Mouse (Mus musculus) heart, embryonic 15.5 days (tissue): ENCODE results near the gene Pcbp3. TPM values are rescaled to one million over a fixed set of nuclear protein-coding genes. Genes with fewer than 3 reads are reported as not detected.
A peak's percentile ranks its signal among the peaks of the same experiment; 100 is the strongest.

ENCODE experiments used
- ATAC-seq: fragments of 200-750 bp; cut with Nextera tagmentation; replicated peaks from 2 replicates; pipeline ENCODE4 v1.8.0; 2017; ENCODE audit warnings: low read depth, moderate TSS enrichment; ENCODE audit not compliant: insufficient number of reproducible peaks, insufficient read depth, low FRiP score
- H3K27ac ChIP-seq: fragments of 300-500 bp; sonication (generic); 2 replicates; pipeline ENCODE4 v1.5.1; 2015; ENCODE audit warnings: mild to moderate bottlenecking, inconsistent platforms
- H3K27me3 ChIP-seq: fragments of 300-500 bp; sonication (generic); 2 replicates; pipeline ENCODE4 v1.6.1; 2015; ENCODE audit warnings: inconsistent platforms
- H3K36me3 ChIP-seq: fragments of 300-500 bp; sonication (generic); 2 replicates; pipeline ENCODE4 v1.6.1; 2015; ENCODE audit warnings: mild to moderate bottlenecking, inconsistent platforms
- H3K4me1 ChIP-seq: fragments of 300-500 bp; sonication (generic); replicated peaks from 2 replicates; pipeline ENCODE4 v1.6.1; 2015; ENCODE audit warnings: inconsistent platforms
- H3K4me2 ChIP-seq: fragments of 300-500 bp; sonication (generic); 2 replicates; pipeline ENCODE4 v1.6.1; 2015; ENCODE audit warnings: inconsistent platforms, mild to moderate bottlenecking, moderate library complexity
- H3K4me3 ChIP-seq: fragments of 300-500 bp; sonication (generic); 2 replicates; pipeline ENCODE4 v1.5.1; 2015; ENCODE audit warnings: mild to moderate bottlenecking, inconsistent platforms
- H3K9ac ChIP-seq: fragments of 300-500 bp; sonication (generic); 2 replicates; pipeline ENCODE4 v1.6.1; 2015; ENCODE audit warnings: mild to moderate bottlenecking, inconsistent platforms
- H3K9me3 ChIP-seq: fragments of 300-500 bp; sonication (generic); replicated peaks from 2 replicates; pipeline ENCODE4 v1.6.1; 2016; ENCODE audit warnings: inconsistent platforms
- WGBS: fragments of 180-500 bp; shearing (Covaris S2); methylation state at CpG from one replicate; pipeline ENCODE4 v1.1.7; 2015; ENCODE audit warnings: mixed read lengths; 5-methylcytosine and 5-hydroxymethylcytosine counted together
- polyA plus RNA-seq: library from polyadenylated mRNA; unstranded; fragments of >200 nt; fragmentation: Nextera tagmentation; extraction: Ambion mirVana; gene quantifications from 2 replicates; pipeline ENCODE4 v1.2.1, GENCODE M21; 2015

The Pcbp3 gene
- polyA plus RNA-seq, 1 experiment from 2014 or later, result 9.4 TPM

DNA sequence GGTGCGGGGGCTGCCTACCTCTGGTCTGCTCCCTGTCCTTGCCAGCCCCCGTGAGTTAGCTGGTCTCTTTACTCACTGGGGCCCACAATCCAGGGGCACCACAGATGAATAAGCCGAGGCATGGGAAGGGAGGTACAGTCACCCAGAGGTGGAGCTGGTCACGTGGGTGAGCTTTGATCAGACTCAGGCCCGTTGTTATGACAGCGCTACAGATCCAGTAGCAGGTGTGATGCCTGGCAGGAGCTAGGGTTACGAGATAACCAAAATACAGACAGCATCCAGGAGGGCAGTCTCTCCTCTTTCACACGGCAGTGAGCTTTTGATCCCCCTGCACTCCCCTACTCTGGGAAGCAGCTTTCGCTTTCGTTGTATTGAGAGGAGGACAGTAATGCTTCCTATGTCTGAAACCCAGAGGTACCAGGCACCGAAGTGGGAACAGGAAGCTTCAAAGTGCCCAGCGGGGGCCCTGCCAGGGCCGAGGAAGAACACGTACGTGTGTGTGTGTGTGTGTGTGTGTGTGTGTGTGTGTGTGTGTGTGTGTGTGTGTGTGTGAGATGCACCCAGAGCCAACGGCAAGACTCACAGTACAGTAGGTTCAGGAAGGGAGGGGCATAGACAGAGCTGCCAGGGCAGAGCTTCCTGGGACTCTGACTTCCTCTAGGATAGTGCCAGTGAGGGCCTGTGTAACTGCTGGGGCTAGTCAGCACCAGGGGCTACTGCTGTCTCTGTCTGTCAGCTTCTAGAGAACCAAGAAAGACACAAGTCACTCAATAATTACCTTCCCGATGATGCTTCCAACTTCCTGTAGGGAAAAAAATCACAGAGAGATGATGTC, 162.7 kb downstream of the Pcbp3 start:
- Histone ChIP-seq H3K9me3 (no peaks in the 10 kb centered on the region), H3K4me2 (peak overlapping the region; percentile 20; the same call in 1 of the 2 replicates), H3K4me1 (peaks cover 12% of the 10 kb centered on the region), H3K9ac (no peak overlapping the region), H3K27ac (no peak overlapping the region), H3K36me3 (no peaks in the 10 kb centered on the region), H3K27me3 (no peaks in the 10 kb centered on the region), H3K4me3 (no peak overlapping the region)
- WGBS, result 60% methylated on average over 17 of the region's 17 CpGs
- ATAC-seq, result no peak

GRCm38 (mm10) chr10:76794102-76794501, 167.6 kb downstream of the Pcbp3 start:
- no peak overlapping the region for H3K4me2 ChIP-seq
- no peaks in the 10 kb centered on the region for H3K36me3 ChIP-seq
- no peak for ATAC-seq
- H3K9ac ChIP-seq, result no peak overlapping the region
- WGBS, result 90% methylated on average over 3 of the region's 3 CpGs
- H3K4me1 ChIP-seq, result no peaks in the 10 kb centered on the region; the same call in 1 of the 2 replicates
- no peaks in the 10 kb centered on the region for H3K9me3 ChIP-seq
- no peak overlapping the region for H3K4me3 ChIP-seq
- H3K27ac ChIP-seq, result no peak overlapping the region
- no peaks in the 10 kb centered on the region for H3K27me3 ChIP-seq

- no peak overlapping the region for H3K9ac ChIP-seq
- H3K27ac ChIP-seq, result no peak overlapping the region
- H3K4me1 ChIP-seq, result no peaks in the 10 kb centered on the region; the same call in 1 of the 2 replicates
- 43% methylated on average over 1 of the region's 1 CpGs for WGBS
- H3K4me3 ChIP-seq, result no peak overlapping the region
- ATAC-seq, result no peak
- no peaks in the 10 kb centered on the region for H3K9me3 ChIP-seq
- no peak overlapping the region for H3K4me2 ChIP-seq
- H3K36me3 ChIP-seq, result no peaks in the 10 kb centered on the region
- no peaks in the 10 kb centered on the region for H3K27me3 ChIP-seq
Measured at GRCm38 (mm10) chr10:76791475-76791874, 170.2 kb downstream of the Pcbp3 start.

GRCm38 (mm10) chr10:76789885-76790284, 171.8 kb downstream of the Pcbp3 start:
- Histone ChIP-seq H3K9me3 (no peaks in the 10 kb centered on the region), H3K9ac (no peak overlapping the region), H3K4me2 (no peak overlapping the region), H3K4me3 (no peak overlapping the region), H3K27me3 (no peaks in the 10 kb centered on the region), H3K36me3 (no peaks in the 10 kb centered on the region), H3K4me1 (no peaks in the 10 kb centered on the region), H3K27ac (no peak overlapping the region)
- 72% methylated on average over 4 of the region's 4 CpGs for WGBS
- ATAC-seq, result no peak

DNA sequence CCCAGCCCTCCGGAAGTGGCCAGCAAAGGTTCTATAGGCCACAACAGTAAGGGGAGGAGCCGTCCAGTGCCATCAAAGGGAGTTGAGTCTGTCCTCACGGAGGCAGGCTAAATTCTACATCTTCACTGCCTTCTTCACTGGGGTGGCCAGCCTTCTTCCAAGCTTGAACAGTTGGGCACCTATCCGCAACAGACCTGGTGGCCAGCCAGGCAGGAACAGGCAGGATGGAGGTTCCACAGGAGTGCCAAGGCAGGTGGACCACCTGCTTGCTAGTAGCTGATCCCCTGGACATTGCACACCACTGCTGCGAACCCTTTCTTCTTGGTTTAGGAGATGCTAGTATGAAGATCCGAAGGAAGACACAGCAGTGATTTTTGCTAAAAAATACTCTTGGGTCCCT, 176.4 kb downstream of the Pcbp3 start:
- WGBS, result 78% methylated on average over 6 of the region's 6 CpGs
- no peak overlapping the region for H3K4me3 ChIP-seq
- H3K4me1 ChIP-seq, result no peaks in the 10 kb centered on the region
- no peak for ATAC-seq
- H3K4me2 ChIP-seq, result no peak overlapping the region
- H3K27me3 ChIP-seq, result no peaks in the 10 kb centered on the region
- no peaks in the 10 kb centered on the region for H3K9me3 ChIP-seq
- no peak overlapping the region for H3K27ac ChIP-seq
- H3K36me3 ChIP-seq, result no peaks in the 10 kb centered on the region
- no peak overlapping the region for H3K9ac ChIP-seq

- WGBS, result 86% methylated on average over 5 of the region's 5 CpGs
Measured at GRCm38 (mm10) chr10:76779225-76779624, 182.5 kb downstream of the Pcbp3 start.

DNA sequence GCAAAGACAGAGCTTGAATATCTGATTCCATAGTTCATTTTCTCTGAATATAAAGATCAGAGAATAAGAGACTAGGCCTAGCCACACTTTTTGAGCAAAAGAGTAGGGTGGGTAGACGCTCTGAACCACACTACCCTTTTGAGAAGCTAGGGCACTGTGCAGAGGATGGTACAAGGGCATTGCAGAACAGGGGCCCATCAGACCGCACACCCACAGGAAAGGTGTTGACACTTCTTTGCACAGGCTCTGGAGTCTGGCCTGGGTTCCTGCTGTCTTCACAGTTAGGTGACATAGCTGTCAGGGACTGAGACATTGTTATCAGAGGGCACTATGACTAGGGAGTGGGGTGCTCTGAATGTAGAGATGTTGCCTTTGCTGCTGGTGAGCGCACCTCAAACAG, 190.1 kb downstream of the Pcbp3 start:
- ATAC-seq, result no peak; the same call in 1 of the 2 replicates
- Histone ChIP-seq H3K36me3 (no peaks in the 10 kb centered on the region), H3K4me1 (peaks cover 7% of the 10 kb centered on the region), H3K27me3 (no peaks in the 10 kb centered on the region), H3K4me2 (no peak overlapping the region), H3K27ac (no peak overlapping the region), H3K4me3 (no peak overlapping the region), H3K9me3 (no peaks in the 10 kb centered on the region), H3K9ac (no peak overlapping the region)
- 68% methylated on average over 3 of the region's 3 CpGs for WGBS

More at GRCm38 (mm10) chr10:76779225-76779624, 182.5 kb downstream of the Pcbp3 start:
- no peak overlapping the region for H3K9ac ChIP-seq
- no peak overlapping the region for H3K27ac ChIP-seq
- no peak overlapping the region for H3K4me3 ChIP-seq
- H3K4me1 ChIP-seq, result no peaks in the 10 kb centered on the region
- ATAC-seq, result no peak
- H3K4me2 ChIP-seq, result no peak overlapping the region
- H3K36me3 ChIP-seq, result no peaks in the 10 kb centered on the region
- no peaks in the 10 kb centered on the region for H3K27me3 ChIP-seq
- H3K9me3 ChIP-seq, result no peaks in the 10 kb centered on the region

DNA sequence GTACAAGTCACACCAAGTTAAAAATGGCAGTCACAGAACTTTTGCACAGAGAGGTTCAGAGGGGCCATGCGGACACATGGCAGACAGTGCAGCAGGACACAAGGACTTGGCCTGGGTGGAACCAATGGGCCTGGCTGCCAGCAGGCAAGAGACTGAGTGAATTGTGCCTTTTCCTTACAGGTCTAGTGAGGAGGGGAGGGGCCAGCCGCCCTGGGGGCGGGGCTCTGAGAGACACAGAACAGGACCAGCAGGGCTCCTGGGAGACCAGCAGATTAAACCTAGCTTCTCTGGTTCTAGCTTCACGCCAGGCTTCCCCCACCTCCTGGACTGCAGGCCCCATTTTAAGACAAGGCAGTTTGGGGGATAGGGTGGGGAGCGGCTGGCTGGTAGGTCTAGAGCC, 190.6 kb downstream of the Pcbp3 start:
- Histone ChIP-seq H3K9me3 (no peaks in the 10 kb centered on the region), H3K27me3 (no peaks in the 10 kb centered on the region), H3K27ac (no peak overlapping the region), H3K4me3 (no peak overlapping the region), H3K9ac (no peak overlapping the region), H3K36me3 (no peaks in the 10 kb centered on the region), H3K4me1 (peaks cover 7% of the 10 kb centered on the region), H3K4me2 (no peak overlapping the region)
- 65% methylated on average over 5 of the region's 5 CpGs for WGBS
- ATAC-seq, result no peak

DNA sequence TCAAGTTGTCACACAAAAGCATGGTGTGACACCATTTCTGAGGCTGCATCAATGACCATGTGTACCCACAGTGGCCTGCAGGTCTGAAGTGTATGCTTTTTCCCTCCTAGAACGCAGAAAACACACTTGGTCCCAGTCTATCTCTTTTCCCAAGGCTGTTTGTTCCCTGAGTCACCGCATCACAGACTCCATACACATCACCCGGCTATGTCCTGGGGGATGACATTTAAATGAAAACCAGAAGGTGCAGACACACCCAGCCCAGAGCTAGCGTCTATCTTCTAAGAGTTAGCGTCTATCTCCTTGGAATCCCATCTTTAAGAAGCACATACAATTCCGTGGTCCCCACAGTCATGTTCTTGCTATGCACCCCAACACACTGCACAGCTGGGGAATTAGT, 192.1 kb downstream of the Pcbp3 start:
- no peak for ATAC-seq
- Histone ChIP-seq H3K27me3 (no peaks in the 10 kb centered on the region), H3K27ac (no peak overlapping the region), H3K4me2 (no peak overlapping the region), H3K9me3 (no peaks in the 10 kb centered on the region), H3K4me1 (peaks cover 7% of the 10 kb centered on the region), H3K36me3 (no peaks in the 10 kb centered on the region), H3K4me3 (no peak overlapping the region), H3K9ac (no peak overlapping the region)
- WGBS, result 83% methylated on average over 6 of the region's 6 CpGs

DNA sequence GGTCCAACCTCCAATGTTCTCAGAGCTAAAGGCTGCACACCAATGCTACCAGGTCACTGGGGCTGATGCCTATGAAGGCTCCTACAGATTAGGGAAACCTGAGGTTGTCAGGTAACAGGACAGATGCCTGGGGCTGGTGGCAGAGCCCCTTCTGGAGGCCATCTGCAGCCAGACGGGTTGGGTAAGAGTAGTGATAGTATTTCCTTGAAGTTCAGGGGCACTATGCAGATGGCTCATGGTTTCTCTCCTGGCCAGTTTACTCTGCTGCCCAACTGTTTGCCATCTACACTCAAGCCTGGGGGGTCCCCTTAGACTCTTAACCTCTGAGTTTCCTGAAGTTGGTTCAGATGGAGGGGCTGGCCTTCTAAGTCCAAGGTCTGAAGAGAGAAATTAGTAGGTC, 195.5 kb downstream of the Pcbp3 start:
- H3K36me3 ChIP-seq, result no peaks in the 10 kb centered on the region
- ATAC-seq, result no peak
- H3K9ac ChIP-seq, result no peak overlapping the region
- 94% methylated on average over 1 of the region's 1 CpGs for WGBS
- no peaks in the 10 kb centered on the region for H3K27me3 ChIP-seq
- no peak overlapping the region for H3K4me2 ChIP-seq
- H3K4me1 ChIP-seq, result peaks cover 1% of the 10 kb centered on the region
- H3K9me3 ChIP-seq, result no peaks in the 10 kb centered on the region
- H3K4me3 ChIP-seq, result no peak overlapping the region
- no peak overlapping the region for H3K27ac ChIP-seq

DNA sequence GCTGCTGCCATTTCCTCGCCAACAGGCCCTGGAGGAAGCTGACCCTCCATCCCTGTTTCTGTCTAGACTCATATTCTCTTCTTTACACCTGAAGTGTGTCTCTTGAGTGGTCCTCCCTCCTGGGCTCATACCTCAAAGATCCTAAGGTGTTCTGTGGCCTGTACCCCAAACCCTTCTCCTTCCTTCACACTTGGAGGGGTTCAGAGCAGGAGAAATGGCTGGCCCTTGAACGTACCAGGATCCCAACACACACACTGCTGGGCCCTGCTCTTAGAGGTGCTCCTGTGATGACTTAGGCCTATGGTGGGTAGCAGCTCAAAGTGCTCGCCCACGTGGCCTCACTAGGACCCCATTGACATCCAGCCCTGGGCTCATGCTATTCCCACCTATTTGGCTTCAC, 196.8 kb downstream of the Pcbp3 start:
- Histone ChIP-seq H3K27me3 (no peaks in the 10 kb centered on the region), H3K9me3 (no peaks in the 10 kb centered on the region), H3K4me3 (no peak overlapping the region), H3K9ac (no peak overlapping the region), H3K4me2 (no peak overlapping the region), H3K36me3 (no peaks in the 10 kb centered on the region), H3K27ac (no peak overlapping the region), H3K4me1 (no peaks in the 10 kb centered on the region)
- WGBS, result 85% methylated on average over 4 of the region's 4 CpGs
- ATAC-seq, result no peak

DNA sequence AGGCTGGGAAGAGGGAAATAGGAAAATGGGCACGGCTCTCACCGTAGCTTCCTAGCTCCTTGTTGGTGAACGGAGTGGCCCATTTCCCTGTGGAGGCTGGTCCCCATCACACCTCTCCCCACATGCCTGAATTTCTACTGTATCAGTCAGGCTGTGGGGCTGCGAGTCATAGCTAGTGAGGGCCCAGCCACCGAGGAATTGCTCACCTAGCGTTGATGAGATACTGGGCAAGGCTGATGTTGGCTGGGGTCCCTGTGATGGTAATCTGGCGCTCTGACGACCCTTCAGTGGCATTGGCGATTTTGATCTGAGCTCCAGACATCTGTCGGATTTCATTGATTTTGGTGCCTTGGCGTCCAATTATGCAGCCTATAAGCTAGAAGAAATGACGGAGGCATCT, 198.7 kb downstream of the Pcbp3 start:
- Histone ChIP-seq H3K36me3 (no peaks in the 10 kb centered on the region), H3K4me3 (no peak overlapping the region), H3K4me2 (no peak overlapping the region), H3K9ac (no peak overlapping the region), H3K9me3 (no peaks in the 10 kb centered on the region), H3K4me1 (no peaks in the 10 kb centered on the region), H3K27ac (no peak overlapping the region), H3K27me3 (no peaks in the 10 kb centered on the region)
- ATAC-seq, result no peak
- WGBS, result 85% methylated on average over 12 of the region's 12 CpGs
